Mouse (Mus musculus) adrenal gland, adult 8-10 months (tissue): ENCODE measurements at regions not wholly inside any gene's neighbourhood (a gene's known extent, or its start where the extent isn't known, plus 50 kb on each side); places are given as distances from the start of the nearest gene placed in this dataset.

Source experiments
- DNase-seq: peaks from one replicate; pipeline ENCODE4 v3.0.0; 2022

GRCm38 (mm10) chr17:45341573-45341972 lies 92.0 kb downstream of the Cdc5l start:
- no peak for DNase-seq

GRCm38 (mm10) chr17:45340851-45341250 lies 92.7 kb downstream of the Cdc5l start:
- no peak for DNase-seq

- DNase-seq: no peak
Measured at GRCm38 (mm10) chr17:45339226-45339625, 94.3 kb downstream of the Cdc5l start.

- DNase-seq: no peak
Measured at GRCm38 (mm10) chr17:45338086-45338485, 95.5 kb downstream of the Cdc5l start.

- DNase-seq: no peak
Measured at GRCm38 (mm10) chr17:45335586-45336151, 97.9 kb downstream of the Cdc5l start.

GRCm38 (mm10) chr17:45334732-45335381 lies 98.7 kb downstream of the Cdc5l start:
- no peak for DNase-seq

GRCm38 (mm10) chr17:45332321-45332720 lies 101.2 kb downstream of the Cdc5l start:
- DNase-seq: no peak

- DNase-seq: no peak
Measured at GRCm38 (mm10) chr17:45329241-45329640, 104.3 kb downstream of the Cdc5l start.

- DNase-seq: no peak
Measured at GRCm38 (mm10) chr17:45326726-45327125, 106.8 kb downstream of the Cdc5l start.

GRCm38 (mm10) chr17:45326173-45326572 lies 107.4 kb downstream of the Cdc5l start:
- no peak for DNase-seq

- DNase-seq: no peak
Measured at GRCm38 (mm10) chr17:45322842-45323241, 110.7 kb downstream of the Cdc5l start.

GRCm38 (mm10) chr17:45320074-45320473 lies 113.5 kb downstream of the Cdc5l start:
- DNase-seq: no peak

GRCm38 (mm10) chr17:45318211-45319076 lies 115.1 kb downstream of the Cdc5l start:
- no peak for DNase-seq

GRCm38 (mm10) chr17:45312510-45313266 lies 120.8 kb downstream of the Cdc5l start:
- peak; percentile 74 for DNase-seq

GRCm38 (mm10) chr17:45306506-45306905 lies 127.0 kb downstream of the Cdc5l start:
- no peak for DNase-seq

GRCm38 (mm10) chr17:45303183-45303582 lies 130.4 kb downstream of the Cdc5l start:
- no peak for DNase-seq

GRCm38 (mm10) chr17:45298355-45298754 lies 135.2 kb downstream of the Cdc5l start:
- DNase-seq: no peak

- no peak for DNase-seq
Measured at GRCm38 (mm10) chr17:45297860-45298259, 135.7 kb downstream of the Cdc5l start.

- DNase-seq: no peak
Measured at GRCm38 (mm10) chr17:45296363-45296762, 137.2 kb downstream of the Cdc5l start.

- no peak for DNase-seq
Measured at GRCm38 (mm10) chr17:45294886-45295285, 138.7 kb downstream of the Cdc5l start.

- no peak for DNase-seq
Measured at GRCm38 (mm10) chr17:45294256-45294865, 139.2 kb downstream of the Cdc5l start.

GRCm38 (mm10) chr17:45292883-45293282 lies 140.7 kb downstream of the Cdc5l start:
- no peak for DNase-seq
